Mouse (Mus musculus) layer of hippocampus, adult 9-11 months (tissue): ENCODE measurements around the gene Odam.

Experiments used
- DNase-seq: peaks from one replicate; pipeline ENCODE4 v3.0.0; 2022

The Odam gene

DNA sequence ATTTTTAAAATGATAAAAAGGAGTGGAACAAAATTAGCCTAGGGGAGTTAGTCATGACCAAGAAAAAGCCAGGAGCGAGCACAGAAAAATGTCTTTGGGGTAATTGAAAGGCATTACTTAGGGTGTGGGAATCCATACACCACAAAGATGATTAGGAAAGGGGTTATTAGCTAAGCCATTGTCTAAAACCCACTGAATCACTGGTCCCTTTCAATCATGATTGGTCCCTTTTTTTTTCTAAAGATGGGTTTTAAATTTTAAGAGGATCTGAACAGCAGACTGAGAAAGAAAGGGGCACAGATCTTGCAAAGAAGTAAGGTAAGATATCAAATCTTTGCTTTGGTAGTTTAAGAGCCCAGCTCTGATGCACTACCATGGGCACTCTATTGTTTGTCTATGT lies at the start of gene Odam:
Gene Odam (plus strand): TSS at position 301 of the 400 bp plus-strand sequence.
- no peak for DNase-seq

DNA sequence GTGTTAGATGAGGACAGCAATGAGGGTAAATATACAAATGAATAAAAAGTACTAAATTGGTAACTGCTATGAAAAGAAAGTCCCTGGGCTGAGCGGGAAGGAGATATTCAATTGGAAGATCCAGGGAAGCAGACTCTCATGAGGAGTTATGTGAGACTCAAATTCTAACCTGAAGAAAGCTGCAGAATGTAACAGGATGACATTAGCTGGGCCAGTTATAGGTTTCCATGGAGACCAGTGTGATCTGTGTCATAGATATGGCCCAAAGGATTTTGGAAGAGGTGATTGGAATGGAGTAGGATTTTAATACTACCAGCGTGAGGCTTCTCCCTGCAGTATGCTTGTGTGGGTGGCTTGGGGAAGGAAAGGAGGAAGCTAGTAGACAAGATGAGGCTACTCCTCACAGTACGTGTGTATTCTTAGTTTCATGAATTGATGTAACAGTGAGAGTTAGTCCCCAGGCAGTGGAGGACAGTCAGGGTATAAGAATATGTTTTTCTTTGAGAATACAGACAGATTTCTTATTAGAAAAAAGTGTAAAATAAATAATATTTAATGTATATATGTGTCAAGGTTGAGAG lies 29.6 kb upstream of the Odam start:
- no peak for DNase-seq

DNA sequence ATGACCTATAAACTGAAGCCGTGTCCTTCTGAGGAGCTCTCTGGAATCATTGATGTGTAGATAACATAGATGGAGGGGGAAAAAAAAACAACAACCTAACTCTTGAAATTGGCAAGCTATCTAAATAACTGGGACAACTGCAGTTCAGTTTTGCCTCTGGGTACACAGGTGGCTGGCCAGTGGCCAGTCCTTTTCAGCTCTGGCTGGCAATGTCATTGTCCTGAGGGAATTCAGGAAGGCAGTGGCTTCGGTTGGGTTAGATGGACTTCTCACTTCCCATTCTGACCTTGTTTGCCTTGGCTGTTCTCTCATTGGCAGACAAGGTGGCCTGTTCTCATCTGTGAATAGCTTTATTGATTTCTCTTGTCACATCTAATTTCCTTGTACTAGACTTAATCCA lies 14.7 kb upstream of the Odam start:
- DNase-seq: no peak

DNA sequence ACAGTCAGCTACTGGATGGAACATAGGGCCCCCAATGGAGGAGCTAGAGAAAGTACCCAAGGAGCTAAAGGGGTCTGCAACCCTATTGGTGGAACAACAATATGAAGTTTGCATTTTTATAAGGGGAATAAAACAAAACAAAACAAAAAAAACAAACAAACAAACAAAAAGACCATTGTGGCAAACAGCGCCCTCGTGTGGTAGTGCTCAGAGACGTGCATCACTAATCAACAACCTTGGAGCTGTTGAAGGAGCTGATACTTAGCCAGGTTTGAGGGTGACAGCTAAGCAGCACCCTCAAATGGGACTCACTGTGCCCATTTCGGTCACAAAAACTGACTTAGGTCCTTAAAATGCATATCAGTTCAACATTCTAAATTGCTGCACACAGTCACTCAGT lies 13.4 kb upstream of the Odam start:
- DNase-seq: no peak

GRCm38 (mm10) chr5:87925372-87925771 lies 40.5 kb downstream of the Odam start, which contains the start of gene Csn3:
Gene Csn3 (plus strand): TSS chr5:87925579.
- DNase-seq: no peak

DNA sequence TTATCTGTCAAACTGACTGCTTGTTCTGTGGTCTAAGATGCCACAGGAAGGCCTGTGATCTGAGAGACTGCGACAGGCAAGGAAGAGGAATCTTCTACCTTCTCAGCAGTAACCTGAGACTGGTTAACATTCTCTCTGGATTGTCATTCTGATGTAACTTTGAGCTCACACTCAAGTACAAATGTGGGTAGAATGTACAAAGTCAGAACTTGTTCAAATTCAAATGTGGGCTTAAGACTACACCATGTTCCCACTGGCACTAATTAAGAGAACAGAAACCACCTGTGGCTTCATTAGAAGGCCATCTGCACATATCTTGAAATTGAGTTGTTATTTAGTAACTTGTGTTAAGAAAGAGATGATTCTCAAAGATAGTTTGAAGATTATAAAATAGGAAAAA lies 46.8 kb downstream of the Odam start:
- peak; percentile 6 for DNase-seq

DNA sequence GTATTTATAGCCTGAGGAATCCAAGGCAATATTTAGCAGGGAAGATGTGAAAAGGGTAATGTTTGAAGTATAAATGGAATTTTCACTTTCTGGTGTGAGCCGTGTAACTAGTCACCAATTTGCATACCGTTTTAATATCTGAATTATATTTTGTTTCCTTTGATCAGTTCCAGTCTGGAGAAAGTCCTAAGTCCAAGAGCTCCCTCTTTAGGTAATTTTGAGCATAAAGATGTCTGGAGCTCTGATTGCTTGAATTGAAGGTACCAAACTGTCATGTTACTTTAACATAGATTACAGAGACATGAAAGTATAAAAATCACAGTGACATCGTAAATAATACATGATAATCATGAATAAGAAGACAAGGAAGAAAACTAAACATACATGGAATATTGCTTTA lies 55.9 kb downstream of the Odam start:
- DNase-seq: no peak

GRCm38 (mm10) chr5:87942515-87942914 lies 57.7 kb downstream of the Odam start:
- no peak for DNase-seq
